Mouse (Mus musculus): ENCODE data around the gene Olfr1392.

Gene Olfr1392

DNA sequence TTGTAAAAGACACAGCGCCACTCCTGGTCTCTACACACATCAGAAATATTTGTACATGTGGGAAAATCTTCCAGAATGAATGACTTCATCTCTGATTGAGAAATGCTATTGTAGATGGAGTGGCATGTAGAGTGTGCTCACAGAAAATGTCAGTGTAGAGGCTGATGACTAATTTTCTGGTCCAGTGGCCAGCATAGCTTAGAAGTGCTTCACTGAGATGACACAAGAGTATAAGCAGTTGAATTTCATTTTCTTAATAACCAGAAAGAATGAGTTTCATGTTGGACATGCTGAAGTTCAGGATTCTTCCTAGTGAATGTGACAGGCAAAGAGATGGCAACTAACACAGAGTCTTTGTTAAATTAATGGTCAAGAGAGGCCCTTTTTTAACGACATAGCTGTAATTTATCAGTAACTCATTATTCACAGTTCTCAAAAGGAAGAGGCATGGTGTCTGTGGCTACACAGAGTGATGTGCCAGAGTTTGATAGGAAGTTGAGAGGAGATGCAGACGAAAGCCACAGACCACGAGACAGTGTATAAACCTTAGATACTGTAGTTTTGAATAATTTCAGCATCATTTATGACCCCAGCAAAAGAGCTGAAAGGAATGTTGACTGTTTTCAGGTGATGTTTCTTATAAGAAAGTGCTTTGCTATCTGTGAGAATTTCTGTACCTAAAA lies 52.2 kb downstream of the Olfr1392 start:
- TF ChIP-seq GATA4 (IDR thresholded peaks at IDR 0.05; ENCODE audit: insufficient replicate concordance, low read length): no peak
